Mouse (Mus musculus) urinary bladder, postnatal 36 days (tissue): ENCODE measurements at regions not wholly inside any gene's neighbourhood (a gene's known extent, or its start where the extent isn't known, plus 50 kb on each side); places are given as distances from the start of the nearest gene placed in this dataset.

Experiments
- DNase-seq, 2 experiments: peaks; one replicate each; pipeline ENCODE4 v3.0.0; 2022; ENCODE audit warnings: low spot score in 2 of 2, mixed read lengths in 1 of 2

- DNase-seq = no peak
These were observed 313.1 kb downstream of the Mtx2 start for GRCm38 (mm10) chr2:75138746-75139060.

GRCm38 (mm10) chr2:75139544-75139943, 313.9 kb downstream of the Mtx2 start:
- no peak for DNase-seq

- no peak for DNase-seq
These were observed 317.1 kb downstream of the Mtx2 start for GRCm38 (mm10) chr2:75142675-75143074.

- no peak for DNase-seq
These were observed 319.3 kb downstream of the Mtx2 start for GRCm38 (mm10) chr2:75144861-75145260.

GRCm38 (mm10) chr2:75146256-75146655, 320.7 kb downstream of the Mtx2 start:
- no peak for DNase-seq

GRCm38 (mm10) chr2:75147399-75147798, 321.8 kb downstream of the Mtx2 start:
- DNase-seq = no peak

- DNase-seq = no peak
These were observed 322.4 kb downstream of the Mtx2 start for GRCm38 (mm10) chr2:75147967-75148366.

- no peak for DNase-seq
These were observed 323.4 kb downstream of the Mtx2 start for GRCm38 (mm10) chr2:75149036-75149435.

GRCm38 (mm10) chr2:75149562-75149961, 324.0 kb downstream of the Mtx2 start:
- no peak for DNase-seq

GRCm38 (mm10) chr2:75150986-75151385, 325.4 kb downstream of the Mtx2 start:
- peak in 1 of 2 experiments; percentile 26 for DNase-seq

- DNase-seq = no peak
These were observed 325.9 kb downstream of the Mtx2 start for GRCm38 (mm10) chr2:75151519-75151918.

GRCm38 (mm10) chr2:75152477-75152990, 326.9 kb downstream of the Mtx2 start:
- no peak for DNase-seq

GRCm38 (mm10) chr2:75154448-75154847, 328.8 kb downstream of the Mtx2 start:
- no peak for DNase-seq

- no peak for DNase-seq
These were observed 333.0 kb downstream of the Mtx2 start for GRCm38 (mm10) chr2:75158581-75158980.

- no peak for DNase-seq
These were observed 335.5 kb downstream of the Mtx2 start for GRCm38 (mm10) chr2:75161075-75161474.

GRCm38 (mm10) chr2:75164987-75165386, 339.4 kb downstream of the Mtx2 start:
- DNase-seq = no peak

- no peak for DNase-seq
These were observed 350.7 kb downstream of the Mtx2 start for GRCm38 (mm10) chr2:75176267-75176666.

- DNase-seq = no peak
These were observed 357.7 kb downstream of the Mtx2 start for GRCm38 (mm10) chr2:75183293-75183692.

- no peak for DNase-seq
These were observed 377.1 kb downstream of the Mtx2 start for GRCm38 (mm10) chr2:75202587-75203220.

- DNase-seq = no peak
These were observed 383.5 kb downstream of the Mtx2 start for GRCm38 (mm10) chr2:75208821-75209758.

GRCm38 (mm10) chr2:75209790-75210583, 384.4 kb downstream of the Mtx2 start:
- DNase-seq = no peak

GRCm38 (mm10) chr2:75216931-75217330, 391.3 kb downstream of the Mtx2 start:
- DNase-seq = no peak
